Mouse (Mus musculus) small intestine, adult 10 weeks (tissue): ENCODE measurements around the gene Nr4a2. TPM values are rescaled to one million over a fixed set of nuclear protein-coding genes. Genes with fewer than 3 reads are reported as not detected.

ENCODE experiments used
- polyA plus RNA-seq: library from polyadenylated mRNA; stranded (reverse); fragments of 350-450 nt; fragmentation: Illumina TruSeq; extraction: RNeasy Lipid Tissue Mini Kit (QIAGEN cat#74804); gene quantifications from one replicate; pipeline ENCODE4 v1.2.3, GENCODE M21; 2014; ENCODE audit warnings: low replicate concordance

Gene Nr4a2
- 3.9 TPM for polyA plus RNA-seq

DNA sequence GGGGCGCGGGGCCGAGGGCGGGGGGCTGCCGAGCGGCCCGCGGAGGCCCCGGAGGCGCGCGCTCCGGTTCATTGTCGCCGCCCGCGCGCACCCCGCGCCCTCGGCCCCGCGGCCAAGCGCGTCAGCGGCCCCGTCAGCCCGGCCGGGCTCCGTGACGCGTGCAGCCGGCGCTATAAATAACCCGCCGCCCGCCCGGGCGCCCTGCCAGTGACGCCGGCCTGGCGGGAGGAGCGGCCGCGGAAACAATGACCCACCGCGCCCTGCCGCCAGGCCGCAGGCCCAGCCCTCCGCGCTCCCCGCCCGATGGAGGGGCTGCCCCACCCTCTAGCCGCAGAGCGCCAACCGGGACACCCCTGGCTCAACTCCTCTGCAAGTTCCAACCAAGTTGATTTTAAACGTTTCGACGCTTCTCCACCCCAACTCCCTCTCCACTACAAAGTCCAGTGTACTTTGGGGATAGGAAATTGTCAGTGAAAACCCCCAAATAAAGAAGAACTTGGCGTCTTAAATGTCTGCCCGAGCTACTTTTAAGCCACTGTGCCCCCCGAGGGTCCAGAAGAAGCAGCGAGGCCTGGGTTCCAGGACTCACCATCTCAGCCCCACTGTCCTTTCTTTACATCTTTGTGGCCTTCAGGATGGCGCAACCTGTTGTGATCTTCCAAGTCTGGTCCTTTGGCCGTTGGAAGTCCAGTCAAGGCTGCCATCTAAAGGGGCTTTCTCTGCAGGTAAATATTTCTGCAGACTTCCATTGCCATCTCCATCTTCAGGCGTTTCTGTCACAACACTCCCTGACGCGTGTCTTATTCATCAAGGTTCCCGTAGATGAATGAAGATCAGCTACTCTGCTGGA, at the start of gene Nr4a2:
Gene Nr4a2, minus strand, starts transcription at position 13 of the 850 bp plus-strand sequence.

Other genes with a start within 250 kb of the Nr4a2 start
- 201 TPM for gene Gpd2, start 113.6 kb upstream of the Nr4a2 start, polyA plus RNA-seq